8 mouse cellular contexts compared by ENCODE assay signal in the genomic region with DNA sequence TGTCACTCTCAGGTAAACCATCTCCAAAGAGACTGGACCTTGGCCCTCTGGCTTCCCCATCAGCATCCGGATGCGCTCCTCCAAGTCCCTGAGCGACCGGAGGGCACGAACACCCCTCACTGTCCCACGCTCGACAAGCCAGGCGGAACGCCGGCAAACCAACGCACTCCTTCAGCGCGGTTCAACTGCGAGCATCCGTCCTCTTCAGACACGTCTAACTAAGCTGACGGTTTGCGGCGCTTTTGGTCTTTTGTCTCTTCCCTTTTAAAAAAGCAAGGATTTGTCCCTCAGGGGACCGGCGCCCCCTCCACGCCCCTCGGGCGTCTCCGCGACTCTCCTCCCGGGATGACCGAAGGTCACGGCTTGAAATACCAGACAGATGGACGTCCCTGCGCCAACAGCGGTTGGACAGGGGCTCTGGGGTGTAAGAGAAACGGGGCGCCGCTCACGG. TPM values are rescaled to one million over a fixed set of nuclear protein-coding genes. Genes with fewer than 3 reads are reported as not detected.
A peak's percentile ranks its signal among the peaks of the same experiment; 100 is the strongest.
DNase-seq lines count a peak whose midpoint lies in the region; ATAC-seq and TF ChIP-seq lines count a peak whose summit lies in the region.

No protein-coding gene starts in this region.

- no peak for TF ChIP-seq CTCF in kidney, postnatal 0 days (IDR thresholded peaks at IDR 0.05; ENCODE audit: low read depth)

- no peaks in the 10 kb centered on the region for H3K4me1 ChIP-seq in kidney, postnatal 0 days (replicated peaks; ENCODE audit: insufficient read depth, low read length)

- H3K27me3 ChIP-seq in kidney, postnatal 0 days (ENCODE audit: insufficient read depth, low read length) = peaks cover 57% of the 10 kb centered on the region

- no peak for DNase-seq in kidney, postnatal 0 days (ENCODE audit: low spot score)
- no peak for DNase-seq in kidney, adult 9 months
- DNase-seq in embryo, embryonic 11 days = peak; percentile 59
- DNase-seq in induced T-regulatory cell, adult 2 months (ENCODE audit: low read depth) = peak; percentile 4
- DNase-seq in neural tube, embryonic 10.5 days (ENCODE audit: extremely low spot score, low spot score) = peak; percentile 62
- DNase-seq in gastrocnemius, postnatal 10 days = no peak
- no peak for DNase-seq in layer of hippocampus, adult 9-10 months (ENCODE audit: low spot score)
- no peak for DNase-seq in right cerebral cortex, adult 18-20 months

- H3K27ac ChIP-seq in kidney, postnatal 0 days = no peak overlapping the region

- under 1% methylated on average over 36 of the region's 36 CpGs for WGBS in kidney, postnatal 0 days

- H3K4me3 ChIP-seq in kidney, postnatal 0 days (replicated peaks; ENCODE audit: low read depth, low read length) = peak overlapping the region; percentile 54

- ATAC-seq in kidney, postnatal 0 days (replicated peaks; ENCODE audit: low FRiP score, low read depth) = no peak

- 0 out of 2 replicates have a peak overlapping the region, but pooled peaks have one; percentile 42 for H3K9ac ChIP-seq in kidney, postnatal 0 days (ENCODE audit: low read depth, low read length)

- H3K9me3 ChIP-seq in kidney, postnatal 0 days (replicated peaks; ENCODE audit: low read length) = no peaks in the 10 kb centered on the region

- H3K36me3 ChIP-seq in kidney, postnatal 0 days (ENCODE audit: insufficient read depth, low read length) = no peaks in the 10 kb centered on the region

- H3K4me2 ChIP-seq in kidney, postnatal 0 days (ENCODE audit: low read length) = peak overlapping the region; percentile 95

RNA-seq across cellular contexts. Expression of gene Bnc1, which starts 0.5 kb away (rescaled TPM):
- 0.04 and 0.05 TPM in 2 replicates for polyA plus RNA-seq in kidney, postnatal 0 days (2015; fragmentation: Nextera tagmentation; extraction: Ambion mirVana)
- total RNA-seq in gastrocnemius, postnatal 10 days (2021) = not detected

RNA-seq across cellular contexts. Expression of gene Hdgfl3, which starts 57.4 kb away (rescaled TPM):
- 12.7 and 12.9 TPM in 2 replicates for polyA plus RNA-seq in kidney, postnatal 0 days (2015; fragmentation: Nextera tagmentation; extraction: Ambion mirVana)
- total RNA-seq in gastrocnemius, postnatal 10 days (2021) = 1 to 10 TPM; 6.1 to 8.7 TPM

Comparison
In these comparisons a context has a peak if more than half of its experiments do, and no peak if none do; other contexts are left out.
1. DNase-seq: peak in embryo, embryonic 11 days (single experiment), induced T-regulatory cell, adult 2 months (single experiment) and neural tube, embryonic 10.5 days (single experiment); none in kidney, postnatal 0 days (single experiment), kidney, adult 9 months (single experiment), gastrocnemius, postnatal 10 days (single experiment), layer of hippocampus, adult 9-10 months (single experiment) and right cerebral cortex, adult 18-20 months (single experiment).